Mouse (Mus musculus): ENCODE results near the gene Med31.

- TF ChIP-seq POLR2A (IDR thresholded peaks at IDR 0.05; ENCODE audit: borderline replicate concordance, control insufficient read depth, low read depth, low read length), result no peak
- TF ChIP-seq CTCF (IDR thresholded peaks at IDR 0.05; ENCODE audit: control insufficient read depth, insufficient read depth, low read length), result no peak
Measured at GRCm38 (mm10) chr11:72232991-72233390, 17.6 kb upstream of the Med31 start.
